Mouse (Mus musculus) effector memory CD4-positive, alpha-beta T cell, adult 5 months (primary cell): Measurements from ENCODE around the gene Olfr1366. TPM values are rescaled to one million over a fixed set of nuclear protein-coding genes. Genes with fewer than 3 reads are reported as not detected.

Experiments used
- polyA plus RNA-seq: library from polyadenylated mRNA; unstranded; fragments of 100-300 nt; shearing (Covaris generic); gene quantifications from one replicate; pipeline ENCODE4 v1.2.1, GENCODE M21; 2017

The Olfr1366 gene
- not detected for polyA plus RNA-seq

DNA sequence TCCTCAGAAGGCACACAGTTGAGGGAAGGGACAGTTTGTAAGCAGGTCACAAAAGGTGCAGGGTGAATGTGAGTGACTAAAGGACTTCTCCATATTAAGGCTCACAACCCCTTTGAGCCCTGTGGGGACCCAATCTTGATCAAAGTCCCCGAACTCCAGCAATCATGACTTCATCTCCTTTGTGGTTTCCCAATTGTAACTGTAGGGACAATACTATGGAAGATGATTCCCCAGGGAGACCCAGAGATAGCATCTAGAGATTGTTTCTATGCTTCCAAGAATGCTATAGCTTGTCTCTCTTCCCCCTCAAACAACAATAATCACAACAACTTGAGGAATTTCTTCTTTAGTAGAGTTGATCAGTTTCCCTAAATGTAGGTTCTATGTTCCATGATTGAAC, at the start of gene Olfr1366:
Olfr1366 (minus strand) TSS at position 101 of the 400 bp plus-strand sequence.

DNA sequence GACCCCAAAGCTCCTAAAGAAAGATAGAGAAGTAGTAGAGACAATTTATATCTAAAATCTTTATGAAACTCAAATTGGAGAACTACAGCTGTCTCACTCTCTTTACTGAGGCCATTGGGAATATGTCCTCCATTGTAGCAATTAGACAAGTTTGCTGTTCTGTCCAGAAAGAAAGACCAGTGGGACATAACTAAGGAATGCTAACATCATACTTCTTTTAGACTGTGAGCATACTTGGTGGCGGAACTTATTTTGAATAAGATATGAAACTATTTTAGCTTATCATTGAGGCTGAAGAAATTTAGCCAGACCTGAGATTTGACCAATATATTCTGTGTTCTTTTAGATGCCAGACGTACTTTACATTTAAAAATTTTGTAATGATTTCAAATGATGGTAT, 39.1 kb upstream of the Olfr1366 start, which contains the start of gene Olfr1364:
Olfr1364 (minus strand) TSS at position 101 of the 400 bp plus-strand sequence.

DNA sequence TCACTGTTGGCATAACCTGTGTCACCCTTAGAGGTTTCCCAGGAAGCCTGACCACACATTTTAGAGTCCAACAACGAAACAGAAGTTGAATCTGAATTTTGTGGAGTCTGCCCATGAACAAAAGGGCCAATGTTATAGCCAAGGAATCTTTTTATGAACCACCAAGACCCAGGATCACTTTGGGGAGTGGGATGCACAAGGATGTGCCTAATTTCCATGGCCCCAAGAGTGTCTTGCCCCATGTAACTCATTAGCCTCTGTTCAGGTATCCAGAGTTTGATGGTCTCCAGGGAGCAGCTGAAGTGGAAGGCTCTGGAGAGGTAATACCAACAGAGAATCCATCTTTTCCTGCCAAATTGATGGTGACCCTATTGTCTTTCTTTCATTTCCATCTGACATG, 17.2 kb upstream of the Olfr1366 start, which contains the start of gene Olfr1535:
Olfr1535 (minus strand) TSS at position 101 of the 400 bp plus-strand sequence.

DNA sequence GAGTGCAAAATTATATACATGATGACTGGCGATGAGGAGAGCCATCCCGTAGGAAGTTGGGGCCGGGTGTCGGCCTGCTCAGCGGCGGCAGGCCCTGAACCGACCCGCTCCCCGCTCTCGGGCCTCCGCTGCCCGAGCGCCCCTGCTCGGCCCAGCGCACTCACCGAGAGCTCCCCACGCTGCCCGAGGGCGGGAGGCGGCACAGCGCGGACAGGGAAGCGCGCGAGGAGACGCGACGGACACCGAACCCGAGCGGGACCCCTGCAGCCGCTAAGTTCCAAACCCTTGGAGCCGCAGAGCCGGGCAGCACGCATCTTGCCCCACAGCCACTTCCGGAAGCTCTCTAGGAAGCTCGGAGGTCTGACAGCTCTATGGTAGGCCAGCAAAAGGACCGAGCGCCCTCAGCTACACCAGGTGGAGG, 11.8 kb downstream of the Olfr1366 start, which contains the start of gene Zkscan8:
Zkscan8 (minus strand) TSS at position 340 of the 421 bp plus-strand sequence.

DNA sequence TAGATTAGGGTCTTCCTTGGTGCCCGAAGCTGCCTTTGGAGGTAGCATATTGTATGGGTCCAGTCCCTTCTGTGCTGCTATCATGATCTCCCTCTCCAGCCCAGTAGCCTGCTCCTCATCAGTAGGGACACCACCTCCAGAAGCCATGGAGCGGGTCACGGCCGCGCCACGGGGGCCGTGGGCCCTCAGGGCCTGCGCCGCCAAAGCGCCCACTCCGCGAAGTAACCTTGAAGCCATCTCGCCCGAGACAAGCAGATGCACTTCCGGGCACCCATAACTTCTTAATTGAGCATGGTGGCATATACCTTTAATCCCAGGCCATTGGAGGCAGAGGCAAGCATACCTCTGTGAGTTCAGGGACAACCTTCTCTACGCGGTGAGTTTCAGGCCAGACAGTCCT, 41.4 kb downstream of the Olfr1366 start, which contains the start of gene Gm11273:
Gm11273 (minus strand) TSS at position 237 of the 400 bp plus-strand sequence.

DNA sequence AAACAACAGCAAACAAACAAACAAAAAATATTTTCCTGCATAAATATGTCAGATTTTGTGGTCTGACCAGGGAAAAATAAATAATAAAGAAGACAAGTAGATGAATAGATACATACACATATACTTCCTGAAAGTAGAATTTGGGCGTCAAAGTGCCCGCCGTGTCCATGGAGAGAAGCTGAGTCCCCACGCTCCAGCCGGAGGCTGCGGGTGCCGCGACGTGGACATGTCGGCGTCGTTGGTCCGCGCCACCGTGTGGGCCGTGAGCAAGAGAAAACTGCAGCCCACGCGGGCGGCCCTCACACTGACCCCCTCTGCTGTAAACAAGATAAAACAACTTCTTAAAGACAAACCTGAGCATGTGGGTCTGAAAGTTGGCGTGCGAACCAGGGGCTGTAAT, 47.5 kb downstream of the Olfr1366 start, which contains the start of gene AK157302:
AK157302 (plus strand) TSS at position 144 of the 400 bp plus-strand sequence.

Other genes starting within 250 kb of the Olfr1366 start
- not detected for gene Gpx6, start 230.7 kb downstream of the Olfr1366 start, polyA plus RNA-seq
- gene Olfr1367, start 195.9 kb downstream of the Olfr1366 start, polyA plus RNA-seq, result not detected
- gene Zscan12, start 180.0 kb downstream of the Olfr1366 start, polyA plus RNA-seq, result 3.6 TPM
- gene Zkscan3, start 140.1 kb downstream of the Olfr1366 start, polyA plus RNA-seq, result 38.3 TPM
- gene Pgbd1, start 101.8 kb downstream of the Olfr1366 start, polyA plus RNA-seq, result 0.21 TPM
- 7.0 TPM for gene Zscan26, start 89.1 kb downstream of the Olfr1366 start, polyA plus RNA-seq
- gene Nkapl, start 74.3 kb downstream of the Olfr1366 start, polyA plus RNA-seq, result not detected
- not detected for gene Zkscan4, start 63.9 kb downstream of the Olfr1366 start, polyA plus RNA-seq
- gene Gm10065, start 63.4 kb downstream of the Olfr1366 start, polyA plus RNA-seq, result not detected
- 0.20 TPM for gene AK157302, start 47.6 kb downstream of the Olfr1366 start, polyA plus RNA-seq
- 5.8 TPM for gene Gm11273, start 41.4 kb downstream of the Olfr1366 start, polyA plus RNA-seq
- 3.2 TPM for gene Zkscan8, start 11.7 kb downstream of the Olfr1366 start, polyA plus RNA-seq
- not detected for gene Olfr1535, start 17.1 kb upstream of the Olfr1366 start, polyA plus RNA-seq
- not detected for gene Olfr1364, start 39.0 kb upstream of the Olfr1366 start, polyA plus RNA-seq
- not detected for gene Olfr1362, start 71.2 kb upstream of the Olfr1366 start, polyA plus RNA-seq
- not detected for gene Olfr11, start 99.7 kb upstream of the Olfr1366 start, polyA plus RNA-seq
- gene Olfr1361, start 120.6 kb upstream of the Olfr1366 start, polyA plus RNA-seq, result not detected
- not detected for gene Olfr1360, start 134.6 kb upstream of the Olfr1366 start, polyA plus RNA-seq
- gene Olfr1359, start 155.3 kb upstream of the Olfr1366 start, polyA plus RNA-seq, result not detected
- gene Hist1h2bl, start 173.3 kb upstream of the Olfr1366 start, polyA plus RNA-seq, result not detected
- not detected for gene Hist1h2ai, start 173.6 kb upstream of the Olfr1366 start, polyA plus RNA-seq
- gene Hist1h3h, start 174.9 kb upstream of the Olfr1366 start, polyA plus RNA-seq, result not detected
- not detected for gene Hist1h2bm, start 179.2 kb upstream of the Olfr1366 start, polyA plus RNA-seq
- not detected for gene Hist1h4j, start 192.3 kb upstream of the Olfr1366 start, polyA plus RNA-seq
- gene Hist1h4k, start 207.7 kb upstream of the Olfr1366 start, polyA plus RNA-seq, result not detected
- gene Hist1h2ak, start 211.0 kb upstream of the Olfr1366 start, polyA plus RNA-seq, result not detected
- 1.1 TPM for gene Hist1h2bn, start 211.3 kb upstream of the Olfr1366 start, polyA plus RNA-seq
- gene Hist1h1b, start 237.8 kb upstream of the Olfr1366 start, polyA plus RNA-seq, result 0.70 TPM
- gene Hist1h3i, start 240.6 kb upstream of the Olfr1366 start, polyA plus RNA-seq, result 2.5 TPM
- not detected for gene Hist1h2an, start 244.4 kb upstream of the Olfr1366 start, polyA plus RNA-seq
- gene Hist1h2bp, start 244.7 kb upstream of the Olfr1366 start, polyA plus RNA-seq, result not detected